Mouse (Mus musculus) kidney, embryonic 16.5 days (tissue): ENCODE results near the gene Gnaz. TPM values are rescaled to one million over a fixed set of nuclear protein-coding genes. Genes with fewer than 3 reads are reported as not detected.
"Not testable (repeated sequence)": the region's sequence is repeated elsewhere in the genome, so short reads cannot be mapped to it uniquely, and the experiment has no call there.

Source experiments
- ATAC-seq: fragments of 200-750 bp; cut with Nextera tagmentation; 2 replicates; pipeline ENCODE4 v1.8.0; 2017; ENCODE audit warnings: moderate TSS enrichment; ENCODE audit not compliant: low FRiP score, low TSS enrichment
- H3K27ac ChIP-seq: fragments of 300-500 bp; sonication (generic); 2 replicates; pipeline ENCODE4 v1.5.1; 2014; ENCODE audit warnings: low read length
- H3K27me3 ChIP-seq: fragments of 300-500 bp; sonication (generic); 2 replicates; pipeline ENCODE4 v1.6.1; 2014; ENCODE audit warnings: low read length, control low read depth, mixed read lengths; ENCODE audit not compliant: insufficient read depth
- H3K36me3 ChIP-seq: fragments of 300-500 bp; sonication (generic); 2 replicates; pipeline ENCODE4 v1.6.1; 2014; ENCODE audit warnings: low read length, control low read depth, mixed read lengths; ENCODE audit not compliant: insufficient read depth
- H3K4me1 ChIP-seq: fragments of 300-500 bp; sonication (generic); 2 replicates; pipeline ENCODE4 v1.6.1; 2014; ENCODE audit warnings: low read length, control low read depth, mixed read lengths; ENCODE audit not compliant: insufficient read depth
- H3K4me2 ChIP-seq: fragments of 300-500 bp; sonication (generic); replicated peaks from 2 replicates; pipeline ENCODE4 v1.6.1; 2014; ENCODE audit warnings: low read depth, low read length
- H3K4me3 ChIP-seq: fragments of 300-500 bp; sonication (generic); 2 replicates; pipeline ENCODE4 v1.5.1; 2014; ENCODE audit warnings: mild to moderate bottlenecking, low read length
- H3K9ac ChIP-seq: fragments of 300-500 bp; sonication (generic); replicated peaks from 2 replicates; pipeline ENCODE4 v1.6.1; 2014; ENCODE audit warnings: low read length
- H3K9me3 ChIP-seq: fragments of 300-500 bp; sonication (generic); 2 replicates; pipeline ENCODE4 v1.6.1; 2016; ENCODE audit warnings: low read length, control low read depth
- WGBS: fragments of 180-500 bp; shearing (Covaris S2); extraction: QIAGEN DNeasy Blood & Tissue Kit; methylation state at CpG from one replicate; pipeline ENCODE4 v1.1.7; 2014; 5-methylcytosine and 5-hydroxymethylcytosine counted together
- polyA plus RNA-seq: library from polyadenylated mRNA; unstranded; fragments of >200 nt; fragmentation: Nextera tagmentation; extraction: Ambion mirVana; gene quantifications from 2 replicates; pipeline ENCODE4 v1.2.1, GENCODE M21; 2015

Gene Gnaz
- polyA plus RNA-seq, 1 experiment from 2014 or later = 6.2 TPM

DNA sequence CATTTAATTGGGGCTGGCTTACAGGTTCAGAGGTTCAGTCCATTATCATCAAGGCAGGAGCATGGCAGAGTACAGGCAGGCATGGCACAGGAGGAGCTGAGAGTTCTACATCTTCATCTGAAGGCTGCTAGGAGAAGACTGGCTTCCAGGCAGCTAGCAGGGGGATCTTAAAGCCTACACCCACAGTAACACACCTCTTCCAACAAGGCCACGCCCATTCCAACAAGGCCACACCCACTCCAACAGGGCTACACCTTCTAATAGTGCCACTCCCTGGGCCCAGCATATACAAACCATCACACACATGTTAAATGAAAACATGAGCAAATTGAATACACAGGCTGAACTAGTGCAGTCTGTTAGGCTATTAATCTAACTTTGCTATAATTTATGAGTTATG, 75.1 kb downstream of the Gnaz start:
- not testable (repeated sequence) for H3K9me3 ChIP-seq, H3K4me3 ChIP-seq, H3K4me2 ChIP-seq, H3K27ac ChIP-seq, H3K36me3 ChIP-seq, H3K4me1 ChIP-seq, ATAC-seq, H3K9ac ChIP-seq, H3K27me3 ChIP-seq
- 4% methylated on average over 1 of the region's 1 CpGs for WGBS

DNA sequence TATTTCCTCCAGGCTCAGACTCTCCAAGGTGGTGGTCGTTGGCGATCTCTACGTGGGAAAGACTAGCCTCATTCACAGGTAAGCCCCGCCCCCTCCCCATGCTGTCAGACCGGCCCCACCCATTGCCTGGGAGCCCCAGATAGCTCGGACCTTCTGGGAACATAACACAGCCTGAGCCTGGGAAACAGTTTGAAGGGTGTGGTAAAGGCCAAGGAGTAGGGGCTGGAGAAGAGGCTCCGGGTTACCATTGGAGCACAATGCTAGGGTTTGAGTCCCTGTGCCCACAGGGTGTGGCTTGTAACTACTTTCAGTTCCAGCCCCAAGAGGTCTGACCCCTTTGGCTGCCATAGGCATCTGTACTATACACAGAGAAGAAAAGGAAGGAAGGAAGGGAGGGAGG, 77.5 kb downstream of the Gnaz start:
- Histone ChIP-seq H3K4me2 (no peak overlapping the region), H3K4me3 (no peak overlapping the region), H3K9me3 (no peaks in the 10 kb centered on the region), H3K27me3 (no peaks in the 10 kb centered on the region), H3K4me1 (no peaks in the 10 kb centered on the region), H3K36me3 (no peaks in the 10 kb centered on the region; the same call in 1 of the 2 replicates), H3K27ac (no peak overlapping the region), H3K9ac (no peak overlapping the region)
- ATAC-seq = no peak
- 42% methylated on average over 7 of the region's 7 CpGs for WGBS

DNA sequence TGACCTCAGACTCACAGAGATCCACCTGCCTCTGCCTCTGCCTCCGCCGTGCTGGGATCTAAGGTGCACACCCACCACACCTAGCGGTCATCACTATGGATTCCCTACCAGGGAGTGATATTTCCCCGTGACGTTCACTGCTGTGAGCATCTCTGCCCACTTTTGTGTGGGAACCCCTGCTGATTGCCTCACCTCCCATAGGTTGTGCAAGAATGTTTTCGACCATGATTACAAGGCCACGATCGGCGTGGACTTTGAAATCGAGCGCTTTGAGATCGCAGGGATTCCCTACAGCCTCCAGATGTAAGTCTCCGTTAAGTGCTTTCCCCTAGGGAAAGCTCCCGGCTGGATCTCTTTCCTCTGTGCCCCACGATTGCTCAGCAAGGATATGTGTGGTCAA, 78.9 kb downstream of the Gnaz start:
- Histone ChIP-seq H3K4me3 (no peak overlapping the region), H3K36me3 (no peaks in the 10 kb centered on the region; the same call in 1 of the 2 replicates), H3K4me1 (no peaks in the 10 kb centered on the region), H3K27me3 (no peaks in the 10 kb centered on the region), H3K9ac (no peak overlapping the region), H3K27ac (no peak overlapping the region), H3K9me3 (no peaks in the 10 kb centered on the region), H3K4me2 (no peak overlapping the region)
- no peak for ATAC-seq
- 95% methylated on average over 15 of the region's 15 CpGs for WGBS

DNA sequence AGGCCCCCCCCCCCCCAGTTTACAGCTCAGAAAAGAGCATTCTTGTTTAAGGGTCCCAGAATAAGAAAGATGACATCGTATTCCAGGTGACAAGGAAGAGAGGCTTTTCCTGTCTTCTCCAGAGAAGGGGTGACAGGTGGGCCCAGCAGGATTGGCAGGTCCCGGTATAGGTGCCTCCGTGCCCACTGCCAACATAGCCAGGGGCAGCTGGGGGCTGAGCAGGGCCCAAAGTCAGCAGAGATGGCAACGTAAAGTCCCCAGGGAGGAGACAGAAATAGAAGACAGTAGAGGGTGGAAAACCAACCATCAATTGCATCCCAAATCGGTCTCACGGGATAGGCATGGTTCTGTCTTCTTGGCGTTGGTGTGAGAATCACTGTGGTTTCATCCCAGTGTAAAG, 81.7 kb downstream of the Gnaz start:
- Histone ChIP-seq H3K27ac (no peak overlapping the region), H3K4me2 (no peak overlapping the region), H3K9me3 (no peaks in the 10 kb centered on the region), H3K4me3 (no peak overlapping the region), H3K4me1 (no peaks in the 10 kb centered on the region), H3K36me3 (no peaks in the 10 kb centered on the region; the same call in 1 of the 2 replicates), H3K9ac (no peak overlapping the region), H3K27me3 (no peaks in the 10 kb centered on the region)
- ATAC-seq = no peak
- WGBS = 84% methylated on average over 7 of the region's 7 CpGs

DNA sequence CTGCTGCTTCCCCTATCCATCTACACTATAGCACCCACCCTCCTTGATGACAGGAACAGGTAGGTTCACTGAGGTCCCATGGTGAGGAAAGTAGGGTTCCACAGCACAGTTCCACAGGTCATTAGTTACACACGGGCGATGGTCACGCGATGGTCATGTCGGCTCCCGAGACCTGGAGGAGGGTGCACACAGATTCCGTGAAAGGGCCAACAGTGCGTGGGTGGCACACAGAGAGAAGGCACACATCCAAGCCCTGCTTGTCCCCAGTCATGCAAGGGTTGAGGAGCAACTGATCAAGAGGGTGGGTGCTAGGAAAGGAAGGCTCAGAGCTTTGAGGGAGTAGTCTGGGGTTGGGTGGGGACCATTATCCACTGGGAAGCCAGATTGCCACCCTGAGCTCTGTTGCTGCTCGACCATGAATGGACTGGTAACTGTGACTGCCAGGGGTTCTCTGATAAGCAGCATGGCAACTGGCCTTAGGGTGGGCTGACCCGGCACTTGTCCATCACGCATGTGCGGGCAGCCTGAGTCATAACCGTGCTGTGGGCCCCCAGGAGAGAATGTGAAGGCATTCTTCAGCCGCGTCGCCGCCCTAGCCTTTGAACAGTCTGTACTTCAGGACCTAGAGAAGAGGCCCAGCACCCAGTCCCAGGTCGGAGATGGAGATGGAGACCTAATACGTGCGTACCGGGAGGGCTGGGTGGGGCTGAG, 84.5 kb downstream of the Gnaz start:
- H3K9me3 ChIP-seq = no peaks in the 10 kb centered on the region
- 0 out of 2 replicates have a peak, but pooled peaks have one; percentile 6 for ATAC-seq
- WGBS = 82% methylated on average over 21 of the region's 21 CpGs

DNA sequence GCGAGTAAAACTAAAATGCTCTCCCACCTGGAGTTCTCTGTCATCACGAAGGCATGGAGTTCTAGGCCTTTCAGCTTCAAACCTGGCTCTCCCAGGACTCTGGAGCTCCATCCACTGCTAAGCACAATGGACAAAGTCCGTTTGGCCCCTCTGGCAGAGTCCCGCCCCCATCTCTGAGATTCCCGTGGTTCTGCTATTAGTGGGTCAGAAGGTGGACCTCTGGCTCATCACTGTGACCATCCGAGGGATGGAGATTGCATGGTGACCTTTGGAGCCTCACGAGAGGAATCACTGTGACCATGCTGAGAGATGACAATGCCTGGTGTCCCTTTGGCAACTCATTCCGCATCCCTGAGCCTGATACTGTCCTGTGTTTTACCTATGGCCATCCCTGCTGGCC, 85.9 kb downstream of the Gnaz start:
- H3K27me3 ChIP-seq = no peaks in the 10 kb centered on the region
- no peak for ATAC-seq
- H3K9me3 ChIP-seq = no peaks in the 10 kb centered on the region
- no peaks in the 10 kb centered on the region for H3K36me3 ChIP-seq
- H3K4me1 ChIP-seq = peaks cover 7% of the 10 kb centered on the region; the same call in 1 of the 2 replicates
- H3K9ac ChIP-seq = no peak overlapping the region
- no peak overlapping the region for H3K27ac ChIP-seq
- WGBS = 77% methylated on average over 8 of the region's 8 CpGs
- H3K4me2 ChIP-seq = no peak overlapping the region
- no peak overlapping the region for H3K4me3 ChIP-seq

More for the DNA sequence above, 84.5 kb downstream of the Gnaz start:
- Histone ChIP-seq H3K27me3 (no peaks in the 10 kb centered on the region), H3K4me3 (no peak overlapping the region), H3K36me3 (no peaks in the 10 kb centered on the region), H3K4me2 (no peak overlapping the region), H3K4me1 (peaks cover 6% of the 10 kb centered on the region; the same call in 1 of the 2 replicates), H3K27ac (no peak overlapping the region), H3K9ac (no peak overlapping the region)

DNA sequence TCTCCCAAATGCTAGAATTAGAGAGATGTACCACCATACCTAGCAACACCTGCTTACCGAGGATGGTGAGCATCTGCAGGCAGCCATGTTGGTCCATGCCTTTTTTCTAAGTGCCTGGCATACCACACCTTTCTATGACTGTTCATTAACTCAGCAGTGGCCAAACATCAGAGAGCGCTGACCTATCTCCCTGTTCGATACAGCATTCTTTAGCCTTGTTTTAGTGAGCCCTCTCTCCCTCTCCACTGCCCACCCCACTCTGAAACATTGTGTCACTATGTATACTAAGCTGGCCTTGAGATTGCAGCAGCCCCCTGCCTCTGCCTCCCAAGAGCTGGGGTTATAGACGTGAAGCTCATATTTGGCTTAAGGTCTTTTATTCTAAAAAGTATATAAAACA, 86.7 kb downstream of the Gnaz start:
- H3K36me3 ChIP-seq = no peaks in the 10 kb centered on the region
- H3K4me1 ChIP-seq = peaks cover 7% of the 10 kb centered on the region; the same call in 1 of the 2 replicates
- H3K9me3 ChIP-seq = no peaks in the 10 kb centered on the region
- no peak for ATAC-seq
- H3K9ac ChIP-seq = no peak overlapping the region
- no peak overlapping the region for H3K4me2 ChIP-seq
- WGBS = 84% methylated on average over 4 of the region's 4 CpGs
- H3K27ac ChIP-seq = no peak overlapping the region
- H3K27me3 ChIP-seq = no peaks in the 10 kb centered on the region
- H3K4me3 ChIP-seq = no peak overlapping the region

DNA sequence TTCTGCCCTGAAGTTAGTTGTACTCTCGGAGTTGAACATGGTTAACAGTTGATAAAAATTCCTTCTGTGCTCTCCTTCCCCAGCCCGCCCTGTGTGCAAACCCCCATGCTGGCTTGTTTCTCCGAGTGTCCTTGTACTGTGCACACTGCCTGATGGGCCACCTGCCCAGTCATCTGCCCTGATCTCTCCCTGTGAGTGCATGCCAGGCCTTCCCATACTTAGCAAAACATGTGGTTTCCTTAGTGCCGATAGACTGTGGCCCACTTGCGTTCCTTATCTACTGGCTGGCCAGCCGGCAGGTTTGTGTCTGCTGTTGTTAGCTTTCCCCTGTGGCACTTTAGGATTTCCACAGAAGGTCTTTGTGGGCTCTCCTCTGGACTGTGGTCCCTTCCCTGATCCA, 87.1 kb downstream of the Gnaz start:
- H3K4me2 ChIP-seq = no peak overlapping the region
- no peak overlapping the region for H3K9ac ChIP-seq
- H3K4me3 ChIP-seq = no peak overlapping the region
- H3K4me1 ChIP-seq = peaks cover 7% of the 10 kb centered on the region; the same call in 1 of the 2 replicates
- no peaks in the 10 kb centered on the region for H3K9me3 ChIP-seq
- ATAC-seq = no peak
- WGBS = 75% methylated on average over 6 of the region's 6 CpGs
- H3K36me3 ChIP-seq = no peaks in the 10 kb centered on the region
- H3K27ac ChIP-seq = no peak overlapping the region
- H3K27me3 ChIP-seq = no peaks in the 10 kb centered on the region

DNA sequence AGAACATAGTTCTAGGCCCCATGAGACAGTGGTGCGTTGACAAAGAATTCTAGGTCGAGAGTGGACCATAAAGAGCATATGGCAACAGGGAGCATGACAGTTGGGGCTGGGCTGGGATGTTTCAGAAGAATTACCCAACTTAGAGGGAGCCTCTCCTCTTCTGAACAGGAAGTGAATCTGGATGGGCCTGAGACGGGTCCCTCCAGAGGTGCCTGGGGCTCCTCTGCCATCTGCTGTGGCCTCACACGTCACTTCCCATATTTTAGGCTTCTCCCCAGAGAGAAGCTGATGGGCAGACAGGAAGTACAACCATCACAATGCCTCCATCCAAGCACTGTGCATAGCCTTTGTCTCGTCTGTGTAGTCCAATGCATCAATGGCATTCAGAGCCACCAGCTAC, 88.7 kb downstream of the Gnaz start:
- Histone ChIP-seq H3K4me3 (no peak overlapping the region), H3K36me3 (no peaks in the 10 kb centered on the region), H3K9me3 (no peaks in the 10 kb centered on the region), H3K27ac (no peak overlapping the region), H3K4me1 (peaks cover 15% of the 10 kb centered on the region), H3K4me2 (no peak overlapping the region), H3K27me3 (no peaks in the 10 kb centered on the region), H3K9ac (no peak overlapping the region)
- no peak for ATAC-seq
- WGBS = 63% methylated on average over 5 of the region's 5 CpGs

DNA sequence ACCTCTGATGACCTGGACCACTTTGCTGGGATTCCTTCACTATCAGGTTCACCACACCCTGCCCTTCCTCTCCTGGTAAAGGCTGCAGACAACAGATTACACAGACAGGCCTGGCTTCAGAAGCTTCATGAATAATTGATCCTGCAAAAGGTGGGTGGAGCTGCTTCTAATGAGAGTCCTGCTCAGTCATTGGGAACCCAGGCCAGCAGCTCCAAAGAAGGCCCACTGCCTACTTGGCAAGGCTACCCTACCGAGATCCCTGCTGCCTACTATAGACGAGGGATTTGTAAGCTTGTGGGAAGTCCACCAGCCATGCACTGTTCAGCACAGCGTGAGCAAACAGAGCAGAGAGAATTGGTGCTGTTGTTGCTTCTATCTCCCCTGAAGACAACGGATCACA, 89.3 kb downstream of the Gnaz start:
- Histone ChIP-seq H3K9ac (no peak overlapping the region), H3K9me3 (no peaks in the 10 kb centered on the region), H3K4me3 (no peak overlapping the region), H3K4me1 (peaks cover 16% of the 10 kb centered on the region), H3K36me3 (no peaks in the 10 kb centered on the region), H3K27ac (no peak overlapping the region), H3K27me3 (no peaks in the 10 kb centered on the region), H3K4me2 (no peak overlapping the region)
- ATAC-seq = no peak
- WGBS = 22% methylated on average over 4 of the region's 4 CpGs
